Comparison of ENCODE assay signal across 24 mouse cellular contexts in the genomic region with DNA sequence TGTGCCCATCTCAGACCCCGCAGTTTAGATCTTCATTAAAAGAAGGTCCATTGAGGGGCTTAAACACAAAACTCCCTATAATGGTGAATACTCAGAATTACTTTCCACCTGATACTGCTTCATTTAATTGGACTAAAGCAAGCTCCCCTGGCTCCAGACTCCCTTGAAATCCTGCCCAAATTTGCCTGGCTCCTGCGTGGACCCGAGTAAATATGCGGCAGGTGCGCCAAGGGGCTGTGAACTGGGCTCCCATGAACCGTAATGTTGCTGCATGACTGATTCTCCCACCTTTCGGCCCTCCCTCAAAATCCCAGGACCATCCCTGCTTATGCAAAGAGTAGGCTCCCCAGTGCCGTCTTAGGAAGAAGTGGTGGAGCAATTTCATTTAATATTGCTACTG.
A peak's percentile ranks its signal among the peaks of the same experiment; 100 is the strongest.
DNase-seq lines count a peak whose midpoint lies in the region; ATAC-seq lines count a peak whose summit lies in the region.
"Had no signal": no experiment of that assay in that cellular context is flagged by ENCODE, and none has a peak within 500 bp of the region (broad histone marks: within the 10 kb centered on the region; RNA-seq: fewer than 3 reads in every experiment).

No protein-coding gene starts in this region.

- H3K4me1 ChIP-seq in forebrain, embryonic 14.5 days (ENCODE audit: control insufficient read depth, insufficient read depth, low read length), result no peaks in the 10 kb centered on the region
- peaks cover 16% of the 10 kb centered on the region; the same call in 1 of the 2 replicates for H3K4me1 ChIP-seq in forebrain, embryonic 10.5 days
- H3K4me1 ChIP-seq: forebrain, embryonic 15.5 days; heart, embryonic 12.5 days; heart, embryonic 15.5 days had no signal

- no peak overlapping the region for H3K4me3 ChIP-seq in forebrain, embryonic 14.5 days (ENCODE audit: low read depth, low read length)
- no peak overlapping the region for H3K4me3 ChIP-seq in forebrain, embryonic 10.5 days
- H3K4me3 ChIP-seq: forebrain, embryonic 15.5 days; heart, embryonic 12.5 days; heart, embryonic 15.5 days; hindbrain, embryonic 10.5 days had no signal

- peak; percentile 51 to 71 for DNase-seq in cerebellum, postnatal 14 days
- no peak for DNase-seq in cerebellum, adult 11 months
- DNase-seq in forebrain, embryonic 14.5 days (ENCODE audit: low spot score), result peak; percentile 8
- DNase-seq in forebrain, embryonic 10.5 days (ENCODE audit: extremely low spot score, low spot score), result no peak
- peak; percentile 6 for DNase-seq in left cerebral cortex, postnatal 4 days
- no peak for DNase-seq in left cerebral cortex, postnatal 14 days (ENCODE audit: low spot score in 2 of 2)
- DNase-seq: adrenal gland, postnatal 10 days; adrenal gland, postnatal 36 days; B cell, adult 2 months; cerebellum, adult 9-11 months; gastrocnemius, postnatal 25 days; heart, adult 18-20 months; heart, postnatal 10 days; heart, postnatal 36 days; kidney, adult 8-10 months had no signal

- no peak overlapping the region for H3K9ac ChIP-seq in forebrain, embryonic 14.5 days (ENCODE audit: low read length)
- H3K9ac ChIP-seq: forebrain, embryonic 15.5 days; heart, embryonic 12.5 days; heart, embryonic 15.5 days; hindbrain, embryonic 14.5 days had no signal

- no peaks in the 10 kb centered on the region for H3K36me3 ChIP-seq in forebrain, embryonic 14.5 days (ENCODE audit: control insufficient read depth, insufficient read depth, low read length)
- H3K36me3 ChIP-seq in forebrain, embryonic 10.5 days (replicated peaks), result no peaks in the 10 kb centered on the region
- H3K36me3 ChIP-seq: forebrain, embryonic 15.5 days; G1E; heart, embryonic 12.5 days; heart, embryonic 15.5 days; hindbrain, embryonic 10.5 days had no signal

- no peaks in the 10 kb centered on the region for H3K9me3 ChIP-seq in forebrain, embryonic 14.5 days (replicated peaks; ENCODE audit: control insufficient read depth, low read length)
- no peaks in the 10 kb centered on the region for H3K9me3 ChIP-seq in forebrain, embryonic 10.5 days
- H3K9me3 ChIP-seq: forebrain, embryonic 15.5 days; heart, embryonic 12.5 days; heart, embryonic 15.5 days; hindbrain, embryonic 10.5 days had no signal

- ATAC-seq in forebrain, embryonic 14.5 days, result no peak
- ATAC-seq: forebrain, embryonic 15.5 days; intestine, postnatal 0 days; Patski had no signal

- no peak overlapping the region for H3K27ac ChIP-seq in forebrain, embryonic 14.5 days (ENCODE audit: low read depth, low read length)
- H3K27ac ChIP-seq in forebrain, embryonic 10.5 days, result no peak overlapping the region
- H3K27ac ChIP-seq: forebrain, embryonic 15.5 days; heart, embryonic 15.5 days; hindbrain, embryonic 10.5 days; hindbrain, embryonic 14.5 days had no signal

- H3K4me2 ChIP-seq in forebrain, embryonic 14.5 days (ENCODE audit: low read length), result no peak overlapping the region
- H3K4me2 ChIP-seq: forebrain, embryonic 15.5 days; heart, embryonic 12.5 days; heart, embryonic 15.5 days; hindbrain, embryonic 14.5 days had no signal

- no peaks in the 10 kb centered on the region for H3K27me3 ChIP-seq in forebrain, embryonic 14.5 days (replicated peaks; ENCODE audit: control insufficient read depth, insufficient read depth, low read length)
- no peaks in the 10 kb centered on the region for H3K27me3 ChIP-seq in forebrain, embryonic 10.5 days (ENCODE audit: poor library complexity, severe bottlenecking)
- H3K27me3 ChIP-seq: CH12.LX; forebrain, embryonic 15.5 days; heart, embryonic 12.5 days; heart, embryonic 15.5 days; Patski had no signal

- intact Hi-C loops in left cerebral cortex, postnatal 4 days (cut with DNase I), result no loop called here
- intact Hi-C loops in left cerebral cortex, postnatal 14 days (cut with DNase I), result no loop called here

- 66% methylated on average over 8 of the region's 8 CpGs for WGBS in forebrain, embryonic 14.5 days
- 91% methylated on average over 8 of the region's 8 CpGs for WGBS in forebrain, embryonic 10.5 days

Comparison
In these comparisons a context has a peak if more than half of its experiments do, and no peak if none do; other contexts are left out.
1. DNase-seq: peak in cerebellum, postnatal 14 days (2 of 2), forebrain, embryonic 14.5 days (single experiment) and left cerebral cortex, postnatal 4 days (single experiment); none in cerebellum, adult 11 months (single experiment), forebrain, embryonic 10.5 days (single experiment) and left cerebral cortex, postnatal 14 days (0 of 2).